Mouse (Mus musculus) testis, adult 2 months (tissue): ENCODE data around the gene Acd.

Source experiments
- CTCF ChIP-seq: fragments of 200-500 bp; IDR thresholded peaks from 2 replicates; pipeline ENCODE4 v1.5.1; 2012; ENCODE audit warnings: low read depth, mild to moderate bottlenecking, inconsistent platforms, low read length, moderate library complexity; ENCODE audit not compliant: control insufficient read depth, insufficient read depth, insufficient replicate concordance
- POLR2A ChIP-seq: fragments of 200-500 bp; IDR thresholded peaks from 2 replicates; pipeline ENCODE4 v1.6.1; 2012; ENCODE audit warnings: low read depth, mild to moderate bottlenecking, inconsistent platforms, low read length, moderate library complexity; ENCODE audit not compliant: control insufficient read depth

DNA sequence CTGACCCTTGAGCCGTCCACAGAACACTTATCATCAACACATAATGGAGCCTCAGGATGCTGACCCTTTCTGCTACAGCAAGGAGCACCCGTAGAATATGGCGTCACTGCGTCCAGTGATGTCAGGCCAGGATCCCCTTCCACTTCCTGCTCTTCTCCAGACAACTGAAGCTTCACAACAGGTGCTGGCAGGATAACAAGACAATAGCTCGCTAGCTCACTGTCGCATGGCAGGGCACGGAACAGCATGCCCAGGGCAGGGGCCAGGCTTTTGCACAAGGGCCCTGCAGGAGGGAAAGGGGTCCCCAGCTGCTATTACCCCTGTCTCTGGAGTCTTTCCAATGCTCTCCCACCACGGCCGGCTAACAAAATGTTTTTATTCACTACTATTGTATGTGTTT, 22.0 kb upstream of the Acd start:
- TF ChIP-seq POLR2A: no peak
- TF ChIP-seq CTCF: no peak
